Mouse (Mus musculus): ENCODE results near the gene Smim23. TPM values are rescaled to one million over a fixed set of nuclear protein-coding genes. Genes with fewer than 3 reads are reported as not detected.
A peak's percentile ranks its signal among the peaks of the same experiment; 100 is the strongest.

Smim23 gene
- polyA plus RNA-seq, 1 experiment, result not detected

DNA sequence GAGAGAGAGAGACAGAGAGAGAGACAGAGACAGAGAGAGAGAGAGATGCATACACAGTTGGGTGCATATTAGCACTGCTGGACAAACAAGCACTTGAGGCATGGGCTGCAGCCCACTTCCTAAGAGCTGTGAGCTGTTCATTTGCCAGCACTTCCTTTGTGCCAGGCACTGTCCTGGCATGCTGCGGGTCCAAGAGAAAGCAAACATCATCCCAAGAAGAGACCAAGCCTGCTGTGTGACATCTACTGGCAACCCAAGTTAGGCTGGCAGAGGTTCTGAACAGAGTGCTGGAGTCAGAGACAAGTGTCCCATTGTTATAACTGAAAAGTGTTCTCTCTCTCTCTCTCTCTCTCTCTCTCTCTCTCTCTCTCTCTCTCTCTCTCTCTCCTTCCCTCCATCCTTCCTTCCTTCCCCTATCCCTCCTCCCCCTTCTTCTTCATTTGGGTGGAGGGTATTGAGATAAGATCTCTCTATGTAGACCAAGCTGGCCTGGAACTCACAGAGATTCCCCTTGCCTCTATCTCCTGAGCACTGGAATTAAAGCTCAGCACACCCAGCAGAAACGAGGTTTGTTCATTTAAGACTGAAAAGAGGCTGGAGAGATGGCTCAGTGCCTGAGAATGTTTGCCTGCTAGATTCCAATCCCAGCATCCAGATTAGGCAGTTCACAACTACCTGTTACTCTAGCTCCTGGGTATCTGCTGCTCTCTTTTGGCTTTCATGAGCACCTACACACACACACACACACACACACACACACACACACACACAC is 42.6 kb downstream of the Smim23 start:
- H3K36me3 ChIP-seq (ENCODE audit: control insufficient read depth, insufficient read depth, low read length), result no peaks in the 10 kb centered on the region
- H3K27ac ChIP-seq (ENCODE audit: insufficient read depth, low read depth, low read length), result no peak overlapping the region
- TF ChIP-seq CTCF (conservative IDR thresholded peaks at IDR 0.05; ENCODE audit: insufficient read depth, insufficient read length, low read depth, low read length), result no peak
- no peak for TF ChIP-seq POLR2A (IDR thresholded peaks at IDR 0.05; ENCODE audit: low read depth, low read length)
- no peak for DNase-seq
- H3K4me3 ChIP-seq (ENCODE audit: insufficient read depth, low read depth, low read length), result no peak overlapping the region
- H3K27me3 ChIP-seq (replicated peaks; ENCODE audit: control insufficient read depth, insufficient read depth, low read length), result no peaks in the 10 kb centered on the region
- no peaks in the 10 kb centered on the region for H3K4me1 ChIP-seq (ENCODE audit: control insufficient read depth, insufficient read depth, low read length)
- 49% methylated on average over 2 of the region's 2 CpGs for WGBS

GRCm38 (mm10) chr11:32780747-32781536 is 43.5 kb downstream of the Smim23 start:
- TF ChIP-seq POLR2A (IDR thresholded peaks at IDR 0.05; ENCODE audit: low read depth, low read length) (no peak), CTCF (conservative IDR thresholded peaks at IDR 0.05; ENCODE audit: insufficient read depth, insufficient read length, low read depth, low read length) (no peak)
- Histone ChIP-seq H3K27ac (ENCODE audit: insufficient read depth, low read depth, low read length) (no peak overlapping the region), H3K36me3 (ENCODE audit: control insufficient read depth, insufficient read depth, low read length) (no peaks in the 10 kb centered on the region), H3K4me1 (ENCODE audit: control insufficient read depth, insufficient read depth, low read length) (no peaks in the 10 kb centered on the region), H3K27me3 (replicated peaks; ENCODE audit: control insufficient read depth, insufficient read depth, low read length) (no peaks in the 10 kb centered on the region), H3K4me3 (ENCODE audit: insufficient read depth, low read depth, low read length) (no peak overlapping the region)
- 24% methylated on average over 11 of the region's 11 CpGs for WGBS
- DNase-seq, result peak; percentile 41

- 78% methylated on average over 12 of the region's 12 CpGs for WGBS
- H3K27me3 ChIP-seq (replicated peaks; ENCODE audit: control insufficient read depth, insufficient read depth, low read length), result no peaks in the 10 kb centered on the region
- TF ChIP-seq CTCF (conservative IDR thresholded peaks at IDR 0.05; ENCODE audit: insufficient read depth, insufficient read length, low read depth, low read length), result peak; percentile 26; the same call in 1 of the 2 replicates
- no peak for TF ChIP-seq POLR2A (IDR thresholded peaks at IDR 0.05; ENCODE audit: low read depth, low read length)
- no peaks in the 10 kb centered on the region for H3K4me1 ChIP-seq (ENCODE audit: control insufficient read depth, insufficient read depth, low read length)
- H3K27ac ChIP-seq (ENCODE audit: insufficient read depth, low read depth, low read length), result no peak overlapping the region
- no peak for DNase-seq
- H3K4me3 ChIP-seq (ENCODE audit: insufficient read depth, low read depth, low read length), result no peak overlapping the region
- no peaks in the 10 kb centered on the region for H3K36me3 ChIP-seq (ENCODE audit: control insufficient read depth, insufficient read depth, low read length)
Measured at GRCm38 (mm10) chr11:32768642-32769343, 55.6 kb downstream of the Smim23 start.

Other genes starting within 250 kb of the Smim23 start
- 62.2 and 63.7 TPM in 2 replicates for gene Fbxw11, start 181.9 kb downstream of the Smim23 start, polyA plus RNA-seq (2012; rRNA removed)